Mouse (Mus musculus): ENCODE measurements around the gene Tcte1. TPM values are rescaled to one million over a fixed set of nuclear protein-coding genes. Genes with fewer than 3 reads are reported as not detected.

Gene Tcte1
- total RNA-seq, 2 experiments from 2014 or later, result not detected

DNA sequence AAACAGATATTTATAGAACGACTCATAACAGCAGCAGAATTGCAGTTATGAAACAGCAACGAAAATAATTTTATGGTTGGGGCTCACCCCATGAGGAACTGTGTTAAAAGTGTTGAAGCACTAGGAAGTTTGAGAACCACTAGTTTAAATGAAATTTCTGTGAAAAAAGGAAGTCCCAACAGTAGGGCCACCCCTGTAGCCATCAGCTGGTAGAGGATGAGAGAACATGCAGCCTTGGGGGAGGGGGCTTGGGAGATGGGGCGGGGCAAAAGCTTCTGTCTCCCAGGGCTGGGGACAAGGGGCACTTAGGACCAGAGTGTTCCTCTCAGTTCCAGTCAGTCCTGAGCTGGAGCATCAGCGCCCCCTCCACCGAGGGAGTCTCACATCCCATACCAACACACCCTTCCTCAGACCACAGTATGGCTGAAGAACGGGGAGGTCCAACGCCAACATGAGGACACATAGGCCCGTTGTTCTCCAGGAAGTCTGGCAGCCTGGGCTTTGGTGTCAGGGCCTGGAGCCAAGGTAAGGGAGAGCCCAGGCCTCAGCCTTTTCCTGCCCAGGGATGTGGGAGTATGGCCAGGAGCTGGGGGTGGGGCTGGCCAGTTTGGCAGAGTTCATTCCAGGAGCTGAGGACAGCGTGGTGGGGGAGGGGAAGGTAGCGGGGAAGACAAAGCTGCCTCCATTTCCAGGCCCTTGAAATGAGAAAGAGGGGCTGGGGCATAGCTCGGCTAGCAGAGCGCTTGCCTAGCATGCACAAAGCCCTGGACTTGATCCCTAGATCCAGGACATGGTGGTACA is 61.1 kb downstream of the Tcte1 start:
- DNase-seq (ENCODE audit: low spot score), result peak; percentile 88

DNA sequence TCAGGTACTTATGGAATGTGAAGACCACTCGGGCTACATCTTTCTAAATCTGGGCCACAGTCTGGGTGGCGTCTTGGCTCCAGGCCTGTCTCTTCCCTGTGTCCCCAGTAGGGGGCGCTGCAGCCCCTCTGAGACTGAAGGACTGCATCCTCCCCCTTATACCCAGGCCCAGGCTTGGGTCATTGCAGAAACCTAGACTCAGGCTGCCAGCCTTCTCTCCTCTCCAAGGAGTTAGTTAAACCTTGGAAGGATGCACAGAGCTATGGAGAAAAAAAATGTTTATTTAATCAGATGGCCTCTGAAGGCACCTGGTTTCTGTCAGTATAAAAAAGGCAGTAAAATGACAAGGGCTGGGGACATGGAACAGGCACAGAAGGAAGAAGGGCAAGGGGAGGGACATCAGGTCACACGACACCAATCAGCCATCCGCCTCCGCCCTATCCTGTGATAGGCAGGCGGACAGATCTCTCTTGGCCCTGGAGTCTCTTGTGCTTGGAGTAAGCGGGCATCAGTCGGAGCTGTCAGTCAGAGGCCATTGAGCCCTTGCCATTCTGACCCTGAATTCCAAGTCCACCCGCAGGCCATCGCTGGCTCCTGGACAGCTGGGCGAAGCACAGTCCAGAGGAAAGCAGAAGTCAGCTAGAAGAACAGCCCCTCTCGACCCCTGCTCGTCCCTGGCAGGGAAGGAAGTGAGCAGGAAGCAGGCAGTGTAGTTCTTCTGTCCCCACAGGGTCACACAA is 61.9 kb downstream of the Tcte1 start:
- DNase-seq (ENCODE audit: low spot score), result peak; percentile 82

DNA sequence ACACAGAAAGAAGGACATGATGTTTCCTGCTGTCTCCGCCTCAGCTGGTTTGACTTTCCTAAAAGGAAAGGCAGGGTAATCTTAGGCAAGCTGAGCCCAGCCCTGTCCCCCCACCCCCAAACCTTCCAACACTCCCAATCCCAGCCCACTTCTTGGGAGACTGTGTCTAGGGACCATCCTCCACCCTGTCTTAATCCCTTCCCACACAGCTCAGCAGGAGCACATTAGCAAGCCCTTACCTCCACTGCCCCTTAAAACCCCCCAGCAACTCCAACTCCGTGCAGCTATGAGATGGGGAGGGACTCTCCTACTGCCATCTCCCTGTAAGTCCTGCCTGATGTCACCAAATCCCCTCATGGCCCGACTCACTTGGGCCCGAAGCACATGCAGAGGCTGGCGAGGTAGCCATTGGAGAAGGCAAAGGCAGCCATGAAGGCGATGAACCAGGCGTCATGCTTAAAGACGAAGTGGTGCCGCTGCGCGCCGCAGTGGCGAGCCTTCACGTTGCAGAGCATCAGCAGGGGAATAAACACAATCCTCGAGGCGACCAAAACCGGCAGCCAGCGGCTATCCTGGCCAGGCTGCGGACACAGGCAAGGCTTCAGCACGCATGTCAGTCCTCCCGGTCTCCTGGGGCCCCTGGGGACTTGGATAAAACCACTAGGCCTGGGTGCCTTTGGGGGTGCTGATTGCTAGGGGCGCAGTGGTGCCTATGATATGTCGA is 62.7 kb downstream of the Tcte1 start:
- no peak for DNase-seq (ENCODE audit: low spot score)

- no peak for DNase-seq (ENCODE audit: low spot score)
These were observed 63.2 kb downstream of the Tcte1 start for GRCm38 (mm10) chr17:45586449-45586837.

GRCm38 (mm10) chr17:45588370-45588769 is 65.1 kb downstream of the Tcte1 start:
- DNase-seq (ENCODE audit: low spot score), result no peak

DNA sequence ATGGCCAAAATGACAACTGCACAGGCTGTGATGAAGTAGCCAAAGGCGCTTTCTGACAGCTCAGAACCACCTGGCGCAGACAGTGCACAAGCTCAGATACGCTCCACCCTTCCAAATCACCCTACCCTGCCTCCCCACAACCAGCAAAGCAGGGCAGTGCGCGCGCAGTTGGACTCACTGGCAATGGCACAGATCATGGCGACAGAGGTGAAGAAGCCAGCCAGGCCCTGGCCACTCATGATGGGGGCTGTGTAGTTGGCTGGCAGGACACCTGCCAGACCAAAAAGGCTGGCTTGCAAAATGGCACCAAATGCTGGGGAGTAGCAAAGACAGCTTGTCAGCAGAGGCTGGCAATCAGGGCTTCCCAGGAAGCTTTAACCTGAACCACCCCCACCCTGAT is 66.0 kb downstream of the Tcte1 start:
- no peak for DNase-seq (ENCODE audit: low spot score)

GRCm38 (mm10) chr17:45589844-45590243 is 66.6 kb downstream of the Tcte1 start:
- no peak for DNase-seq (ENCODE audit: low spot score)

DNA sequence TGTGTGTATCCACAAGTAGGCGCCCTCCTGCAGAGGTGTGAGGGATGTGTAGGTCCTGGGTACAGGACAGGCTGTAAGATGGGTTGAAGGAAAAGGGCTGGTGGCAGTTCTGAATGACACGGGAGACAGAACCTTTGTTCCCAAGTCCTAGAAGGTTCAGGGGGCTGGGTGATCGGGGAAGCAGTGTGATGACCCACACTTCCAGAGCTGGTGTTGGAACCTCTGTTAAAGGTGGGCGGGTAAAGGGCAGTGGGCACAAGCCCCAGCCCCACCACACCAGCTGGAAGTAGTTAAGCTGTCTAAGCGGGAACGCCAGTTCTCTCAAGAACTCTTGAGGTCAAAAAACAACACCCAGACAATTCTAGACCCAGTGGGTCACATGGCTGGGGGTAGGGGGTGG is 67.2 kb downstream of the Tcte1 start:
- DNase-seq (ENCODE audit: low spot score), result no peak

DNA sequence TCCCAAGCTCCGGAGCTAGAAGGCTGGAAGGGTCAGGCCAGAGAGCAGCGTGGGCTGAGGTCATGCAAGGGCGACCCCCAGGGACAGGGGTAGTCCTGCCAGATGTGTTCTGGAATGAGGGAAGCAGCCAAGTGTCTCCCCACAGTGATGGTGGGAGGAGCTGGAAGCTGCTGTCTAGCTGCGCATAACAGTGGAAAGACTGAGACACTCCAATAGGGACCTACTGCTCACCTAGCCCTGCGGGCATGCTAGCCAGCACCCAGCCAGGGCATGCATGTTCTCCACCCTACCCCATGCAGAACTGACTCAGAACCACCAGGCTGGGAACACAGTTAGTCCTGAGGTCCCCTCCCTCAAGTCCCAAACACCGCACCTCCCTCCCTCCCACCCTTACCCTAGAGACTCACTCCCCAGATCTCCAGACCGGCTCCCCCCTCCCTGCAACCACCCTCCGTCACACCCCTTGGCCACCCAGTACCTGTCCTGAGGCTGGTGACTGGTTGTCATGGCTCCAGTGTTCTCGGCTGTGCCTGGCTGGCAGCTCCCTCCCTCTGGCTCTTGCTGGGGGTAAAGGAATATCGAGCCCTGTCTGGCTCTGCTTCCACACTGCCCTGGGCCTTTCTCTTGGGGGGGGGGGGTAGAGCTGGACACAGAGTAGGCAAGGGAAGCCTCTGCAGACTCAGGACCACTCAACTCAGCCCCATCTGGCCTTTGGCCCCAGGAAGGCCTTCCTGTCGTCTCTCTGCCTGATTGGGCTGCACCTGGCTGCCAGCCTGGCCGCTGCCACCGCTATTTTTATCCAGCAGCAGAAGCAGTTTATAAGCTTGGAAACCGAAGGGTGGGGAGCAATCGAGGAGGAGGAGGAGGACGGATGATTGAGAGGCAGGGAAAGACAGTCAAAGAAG is 68.7 kb downstream of the Tcte1 start:
- DNase-seq (ENCODE audit: low spot score), result peak; percentile 87

Other genes with a start within 250 kb of the Tcte1 start
- gene Cdc5l, start 89.7 kb upstream of the Tcte1 start, total RNA-seq (2021), result 10 to 100 TPM; 37.2 to 38.9 TPM
- gene Spats1, start 48.0 kb upstream of the Tcte1 start, total RNA-seq (2021), result not detected
- 10 to 100 TPM; 12.8 to 14.1 TPM for gene Aars2, start 16.6 kb upstream of the Tcte1 start, total RNA-seq (2021)
- not detected for gene Tmem151b, start 26.2 kb downstream of the Tcte1 start, total RNA-seq (2021)
- under 1 TPM; 0.30 to 0.47 TPM for gene Nfkbie, start 32.3 kb downstream of the Tcte1 start, total RNA-seq (2021)
- gene Slc35b2, start 40.4 kb downstream of the Tcte1 start, total RNA-seq (2021), result 10 to 100 TPM; 16.2 to 17.7 TPM
- 1,000 to 10,000 TPM; 1,074 to 1,224 TPM for gene Hsp90ab1, start 49.8 kb downstream of the Tcte1 start, total RNA-seq (2021)
- 10 to 100 TPM; 31.9 to 32.4 TPM for gene Slc29a1, start 76.2 kb downstream of the Tcte1 start, total RNA-seq (2021)
- not detected for gene Mymx, start 78.7 kb downstream of the Tcte1 start, total RNA-seq (2021)
- under 1 TPM; 0.21 to 0.66 TPM for gene Capn11, start 135.9 kb downstream of the Tcte1 start, total RNA-seq (2021)
- gene Mrpl14, start 162.9 kb downstream of the Tcte1 start, total RNA-seq (2021), result 100 to 1,000 TPM; 119 to 165 TPM
- gene Tmem63b, start 163.5 kb downstream of the Tcte1 start, total RNA-seq (2021), result 10 to 100 TPM; 65.0 to 70.8 TPM
- gene 1600014C23Rik, start 210.4 kb downstream of the Tcte1 start, total RNA-seq (2021), result not detected

Data from gastrocnemius, adult 18-20 months (tissue).